Mouse (Mus musculus) layer of hippocampus, postnatal 10 days (tissue): Measurements from ENCODE around the gene Ms4a14. TPM values are rescaled to one million over a fixed set of nuclear protein-coding genes. Genes with fewer than 3 reads are reported as not detected.
"Not testable (repeated sequence)": the region's sequence is repeated elsewhere in the genome, so short reads cannot be mapped to it uniquely, and the experiment has no call there.

Source experiments
- DNase-seq, 2 experiments: peaks; one replicate each; pipeline ENCODE4 v3.0.0; 2021; ENCODE audit warnings: low spot score in 2 of 2
- total RNA-seq, 2 experiments: library from RNA; stranded (reverse); gene quantifications; 2 replicates each; pipeline ENCODE4 v1.2.3; 2021

Ms4a14 gene
- total RNA-seq, 2 experiments from 2014 or later = not detected

DNA sequence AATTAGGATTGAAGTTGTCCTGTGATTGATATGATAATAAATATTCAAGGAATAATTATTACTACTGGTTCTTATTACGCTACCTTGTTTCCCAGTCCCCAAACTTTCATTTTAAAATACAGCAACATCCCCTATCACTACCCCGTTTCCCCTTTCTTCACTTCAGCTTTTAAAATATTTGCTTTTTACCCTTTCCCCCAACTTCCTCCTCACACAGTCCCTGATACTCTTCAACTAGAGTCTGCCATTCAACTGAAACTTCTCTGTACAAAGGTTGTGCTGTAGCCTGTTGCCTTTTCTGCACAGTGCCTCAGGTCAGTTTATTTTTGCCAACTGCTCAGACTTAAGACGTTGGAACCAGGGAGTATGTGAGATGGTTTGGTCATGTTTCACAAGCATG lies 50.7 kb downstream of the Ms4a14 start:
- DNase-seq = no peak

DNA sequence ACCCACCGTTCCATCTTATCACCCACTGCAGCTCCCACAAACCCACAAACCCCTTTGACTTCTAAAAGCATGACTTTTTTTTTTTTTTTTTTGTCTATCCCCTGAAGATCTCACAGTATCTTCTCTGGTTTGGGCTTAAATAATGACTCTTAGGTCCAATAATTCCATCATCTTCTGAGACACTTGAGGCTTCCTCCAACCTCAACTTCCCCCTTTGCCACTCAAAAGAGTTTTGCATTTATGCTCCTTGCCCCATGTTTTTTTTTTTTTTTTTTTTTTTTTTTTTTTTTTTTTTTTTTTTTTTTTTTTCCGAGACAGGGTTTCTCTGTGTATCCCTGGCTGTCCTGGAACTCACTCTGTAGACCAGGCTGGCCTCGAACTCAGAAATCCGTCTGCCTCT lies 51.3 kb downstream of the Ms4a14 start:
- DNase-seq = not testable (repeated sequence)

DNA sequence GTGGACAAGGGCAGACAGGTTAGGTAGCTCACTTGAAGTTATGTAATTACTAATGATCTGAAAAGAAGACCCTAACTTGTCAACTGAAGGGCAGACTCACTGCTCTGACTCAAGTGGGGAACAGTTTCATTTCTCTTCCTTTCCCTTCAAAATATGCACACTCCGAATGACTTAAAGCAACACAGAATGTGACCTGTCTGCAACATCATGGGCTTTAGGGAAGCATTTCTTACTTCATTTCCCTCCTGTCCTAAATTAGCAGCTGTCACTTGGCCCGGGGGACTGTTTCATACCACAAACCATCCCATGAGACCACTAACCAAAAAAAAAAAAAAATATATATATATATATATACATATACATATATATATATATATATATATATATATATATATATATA lies 52.7 kb downstream of the Ms4a14 start:
- no peak for DNase-seq

Other genes with a start within 250 kb of the Ms4a14 start
- not detected for gene Ms4a8a, start 233.4 kb downstream of the Ms4a14 start, total RNA-seq
- gene 1700017D01Rik, start 183.6 kb downstream of the Ms4a14 start, total RNA-seq = not detected
- not detected for gene 1700025F22Rik, start 149.1 kb downstream of the Ms4a14 start, total RNA-seq
- gene Ms4a13, start 117.7 kb downstream of the Ms4a14 start, total RNA-seq = not detected
- not detected for gene Ms4a12, start 82.0 kb downstream of the Ms4a14 start, total RNA-seq
- gene Ms4a1, start 48.2 kb downstream of the Ms4a14 start, total RNA-seq = under 1 TPM in 1 of 2 experiments, not detected in 1; 0.11 TPM
- gene Ms4a5, start 30.6 kb downstream of the Ms4a14 start, total RNA-seq = not detected
- gene Ms4a7, start 21.7 kb upstream of the Ms4a14 start, total RNA-seq = not detected
- 1 to 10 TPM in 1 of 2 experiments, under 1 TPM in 1; 0.89 to 1.7 TPM for gene Ms4a4a, start 61.1 kb upstream of the Ms4a14 start, total RNA-seq
- not detected for gene Ms4a4c, start 90.3 kb upstream of the Ms4a14 start, total RNA-seq
- gene Ms4a4b, start 129.1 kb upstream of the Ms4a14 start, total RNA-seq = not detected
- gene Ms4a6c, start 154.9 kb upstream of the Ms4a14 start, total RNA-seq = 1 to 10 TPM; 1.8 to 2.0 TPM
- 1 to 10 TPM; 1.1 to 1.4 TPM for gene Gm8369, start 171.5 kb upstream of the Ms4a14 start, total RNA-seq
- gene Ms4a6b, start 202.1 kb upstream of the Ms4a14 start, total RNA-seq = 1 to 10 TPM; 1.2 to 2.1 TPM
- gene Ms4a4d, start 222.3 kb upstream of the Ms4a14 start, total RNA-seq = not detected